Mouse (Mus musculus) G1E (cell line): ENCODE results near the gene Mthfd1.

ENCODE experiments used
- CTCF ChIP-seq: IDR thresholded peaks from 2 replicates; pipeline ENCODE4 v1.5.1; 2012; ENCODE audit warnings: low read depth, low read length, inconsistent platforms, mixed read lengths
- GATA1 ChIP-seq: IDR thresholded peaks from 2 replicates; pipeline ENCODE4 v1.6.1; 2012; ENCODE audit warnings: borderline replicate concordance, low read length, inconsistent platforms, mixed read lengths

- TF ChIP-seq CTCF: no peak
- TF ChIP-seq GATA1: no peak
These were observed 49.1 kb downstream of the Mthfd1 start for GRCm38 (mm10) chr12:76304199-76304598.
